Mouse (Mus musculus) cortical plate, adult 2 months (tissue): Measurements from ENCODE around the gene Bzw1. TPM values are rescaled to one million over a fixed set of nuclear protein-coding genes. Genes with fewer than 3 reads are reported as not detected.

Experiments used
- H3K27ac ChIP-seq: fragments of 200-500 bp; 2 replicates; pipeline ENCODE4 v1.5.1; 2012; ENCODE audit warnings: low read length, control low read depth, inconsistent platforms; ENCODE audit not compliant: insufficient read depth
- H3K4me1 ChIP-seq: fragments of 200-500 bp; 2 replicates; pipeline ENCODE4 v1.6.1; 2011; ENCODE audit warnings: low read length; ENCODE audit not compliant: control insufficient read depth, insufficient read depth
- H3K4me3 ChIP-seq: fragments of 200-500 bp; 2 replicates; pipeline ENCODE4 v1.5.1; 2011; ENCODE audit warnings: mild to moderate bottlenecking, low read length, control low read depth; ENCODE audit not compliant: insufficient read depth
- CTCF ChIP-seq: fragments of 200-500 bp; IDR thresholded peaks from 2 replicates; pipeline ENCODE4 v1.5.1; 2011; ENCODE audit warnings: mild to moderate bottlenecking, control low read depth, low read length; ENCODE audit not compliant: insufficient read depth; ENCODE audit errors: extremely low read depth
- POLR2A ChIP-seq: fragments of 200-500 bp; IDR thresholded peaks from 2 replicates; pipeline ENCODE4 v1.6.1; 2011; ENCODE audit warnings: mild to moderate bottlenecking, low read length, control low read depth; ENCODE audit not compliant: insufficient read depth; ENCODE audit errors: extremely low read depth
- polyA plus RNA-seq: library from polyadenylated mRNA; depleted of rRNA; stranded (reverse); fragments of >200 nt; gene quantifications from 2 replicates; pipeline ENCODE4 v1.2.3, GENCODE M21; 2012

The Bzw1 gene
- polyA plus RNA-seq, 1 experiment: 83.9 TPM

- H3K27ac ChIP-seq: no peak overlapping the region
- TF ChIP-seq POLR2A: no peak
- no peak for TF ChIP-seq CTCF
- no peak overlapping the region for H3K4me3 ChIP-seq
- H3K4me1 ChIP-seq: peaks cover 2% of the 10 kb centered on the region; the same call in 1 of the 2 replicates
Observed at GRCm38 (mm10) chr1:58415442-58415841, 22.7 kb downstream of the Bzw1 start.

- peaks cover 4% of the 10 kb centered on the region for H3K4me1 ChIP-seq
- H3K27ac ChIP-seq: no peak overlapping the region
- TF ChIP-seq CTCF (no peak), POLR2A (no peak)
- H3K4me3 ChIP-seq: no peak overlapping the region
Observed at GRCm38 (mm10) chr1:58416048-58416447, 23.4 kb downstream of the Bzw1 start.

DNA sequence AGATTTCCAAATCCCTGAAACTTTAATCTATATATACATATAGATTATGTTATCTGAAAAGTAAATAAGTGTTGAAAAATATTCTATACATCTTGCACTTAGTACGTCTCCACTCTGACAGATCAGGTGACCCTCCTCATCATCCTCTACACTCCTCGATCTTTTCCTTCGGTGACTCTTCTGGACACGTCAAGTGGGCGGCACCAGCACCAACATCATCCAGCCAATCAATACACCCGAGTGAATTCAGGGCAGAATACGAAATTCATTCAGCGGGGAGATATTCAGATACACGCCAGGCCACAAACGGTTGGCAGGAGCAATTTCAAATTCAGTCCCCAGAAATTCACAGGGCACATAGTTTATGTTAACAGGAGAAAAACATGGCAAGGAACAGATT is 27.3 kb downstream of the Bzw1 start:
- Histone ChIP-seq H3K27ac (no peak overlapping the region), H3K4me3 (no peak overlapping the region), H3K4me1 (peaks cover 6% of the 10 kb centered on the region)
- TF ChIP-seq CTCF: no peak
- TF ChIP-seq POLR2A: no peak

- H3K4me3 ChIP-seq: peak overlapping the region; percentile 29; the same call in 1 of the 2 replicates
- no peak for TF ChIP-seq POLR2A
- no peak for TF ChIP-seq CTCF
- no peak overlapping the region for H3K27ac ChIP-seq
- H3K4me1 ChIP-seq: peaks cover 6% of the 10 kb centered on the region
Observed at GRCm38 (mm10) chr1:58420961-58421360, 28.3 kb downstream of the Bzw1 start.

- peaks cover 6% of the 10 kb centered on the region for H3K4me1 ChIP-seq
- TF ChIP-seq CTCF: no peak
- peak; percentile 32; the same call in 1 of the 2 replicates for TF ChIP-seq POLR2A
- H3K27ac ChIP-seq: peak overlapping the region; percentile 97; the same call in 1 of the 2 replicates
- peak overlapping the region; percentile 75 for H3K4me3 ChIP-seq
Observed at GRCm38 (mm10) chr1:58422879-58423278, 30.2 kb downstream of the Bzw1 start.

GRCm38 (mm10) chr1:58423371-58424248 is 30.9 kb downstream of the Bzw1 start, which contains the start of gene Clk1:
TSS of gene Clk1 (minus strand) at chr1:58424066.
- H3K4me3 ChIP-seq: peak within 1 kb of the TSS; percentile 75
- peaks cover 6% of the 10 kb centered on the region for H3K4me1 ChIP-seq
- TF ChIP-seq CTCF (no peak), POLR2A (peak; percentile 100)
- peak within 1 kb of the TSS; percentile 97 for H3K27ac ChIP-seq

DNA sequence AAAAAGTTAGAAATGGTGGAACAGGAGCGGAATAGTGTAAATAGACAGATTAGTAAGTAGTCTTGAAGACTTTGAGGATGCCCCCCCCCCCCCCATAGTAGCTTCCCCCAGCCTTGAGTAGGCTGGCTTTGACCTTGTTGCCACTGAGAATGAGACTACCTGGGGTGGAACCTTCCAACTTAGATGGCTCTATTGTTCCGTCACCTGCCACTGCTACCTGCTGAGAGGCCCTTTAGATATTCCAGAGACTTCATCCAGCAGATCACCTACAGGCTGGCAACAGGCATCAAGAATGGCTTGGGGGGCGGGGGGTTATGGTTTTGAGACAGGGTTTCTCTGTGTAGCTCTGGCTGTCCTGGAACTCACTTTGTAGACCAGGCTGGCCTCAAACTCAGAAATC is 31.9 kb downstream of the Bzw1 start:
- no peak for TF ChIP-seq CTCF
- TF ChIP-seq POLR2A: no peak
- peaks cover 6% of the 10 kb centered on the region for H3K4me1 ChIP-seq
- H3K4me3 ChIP-seq: no peak overlapping the region
- no peak overlapping the region for H3K27ac ChIP-seq

- TF ChIP-seq POLR2A (no peak), CTCF (no peak)
- Histone ChIP-seq H3K27ac (no peak overlapping the region), H3K4me1 (peaks cover 3% of the 10 kb centered on the region; the same call in 1 of the 2 replicates), H3K4me3 (peak overlapping the region; percentile 54)
Observed at GRCm38 (mm10) chr1:58444691-58445090, 52.0 kb downstream of the Bzw1 start.

DNA sequence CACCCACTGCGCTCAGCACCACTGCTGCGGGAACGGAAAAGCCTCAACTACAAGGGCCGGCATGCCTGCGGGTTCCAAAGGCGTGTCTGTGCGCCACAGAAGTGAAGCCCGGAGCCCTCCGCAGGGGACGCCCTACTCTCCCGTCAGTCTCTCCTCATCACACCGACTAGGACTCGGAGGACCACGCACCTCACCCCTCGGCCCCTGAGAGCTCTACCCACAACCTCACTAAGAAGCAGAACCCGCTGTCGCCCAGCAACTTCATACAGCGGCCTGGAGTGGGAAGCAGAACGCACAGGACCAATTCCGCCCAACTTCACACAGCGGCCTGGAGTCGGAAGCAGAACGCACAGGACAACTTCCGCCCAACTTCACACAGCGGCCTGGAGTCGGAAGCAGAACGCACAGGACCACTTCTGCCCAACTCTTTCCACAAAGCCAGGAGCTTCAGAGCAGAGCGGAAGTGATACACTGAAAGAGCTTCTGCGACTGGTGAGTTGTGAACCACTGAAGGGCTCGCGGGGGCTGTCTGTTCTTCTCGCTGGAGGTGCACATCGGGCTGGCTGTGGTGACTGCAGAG is 52.5 kb downstream of the Bzw1 start, which contains the start of the genes Nif3l1 and Ppil3:
Nif3l1 (plus strand) TSS at position 9 of the 580 bp plus-strand sequence.
Ppil3 (minus strand) TSS at position 344 of the 580 bp plus-strand sequence.
- H3K27ac ChIP-seq: no peak within 1 kb of the TSS
- H3K4me3 ChIP-seq: peak within 1 kb of the TSS; percentile 54
- TF ChIP-seq POLR2A: peak; percentile 71
- no peak for TF ChIP-seq CTCF
- peaks cover 3% of the 10 kb centered on the region; the same call in 1 of the 2 replicates for H3K4me1 ChIP-seq
